Mouse (Mus musculus) kidney, embryonic 15.5 days (tissue): ENCODE data around the gene Top2a. TPM values are rescaled to one million over a fixed set of nuclear protein-coding genes. Genes with fewer than 3 reads are reported as not detected.

Source experiments
- ATAC-seq: fragments of 200-750 bp; cut with Nextera tagmentation; replicated peaks from 2 replicates; pipeline ENCODE4 v1.8.0; 2017; ENCODE audit warnings: moderate TSS enrichment; ENCODE audit not compliant: low FRiP score
- H3K27ac ChIP-seq: fragments of 300-500 bp; sonication (generic); 2 replicates; pipeline ENCODE4 v1.5.1; 2015; ENCODE audit warnings: mild to moderate bottlenecking, inconsistent platforms
- H3K27me3 ChIP-seq: fragments of 300-500 bp; sonication (generic); 2 replicates; pipeline ENCODE4 v1.6.1; 2015; ENCODE audit warnings: inconsistent platforms
- H3K36me3 ChIP-seq: fragments of 300-500 bp; sonication (generic); 2 replicates; pipeline ENCODE4 v1.6.1; 2015; ENCODE audit warnings: inconsistent platforms
- H3K4me1 ChIP-seq: fragments of 300-500 bp; sonication (generic); 2 replicates; pipeline ENCODE4 v1.6.1; 2015; ENCODE audit warnings: inconsistent platforms
- H3K4me2 ChIP-seq: fragments of 300-500 bp; sonication (generic); 2 replicates; pipeline ENCODE4 v1.6.1; 2015; ENCODE audit warnings: moderate library complexity, mild to moderate bottlenecking, inconsistent platforms
- H3K4me3 ChIP-seq: fragments of 300-500 bp; sonication (generic); replicated peaks from 2 replicates; pipeline ENCODE4 v1.5.1; 2015; ENCODE audit warnings: mild to moderate bottlenecking, inconsistent platforms
- H3K9ac ChIP-seq: fragments of 300-500 bp; sonication (generic); 2 replicates; pipeline ENCODE4 v1.6.1; 2015; ENCODE audit warnings: mild to moderate bottlenecking, inconsistent platforms
- H3K9me3 ChIP-seq: fragments of 300-500 bp; sonication (generic); replicated peaks from 2 replicates; pipeline ENCODE4 v1.6.1; 2016; ENCODE audit warnings: inconsistent platforms
- WGBS: fragments of 180-500 bp; shearing (Covaris S2); methylation state at CpG from one replicate; pipeline ENCODE4 v1.1.7; 2015; ENCODE audit warnings: mixed read lengths; 5-methylcytosine and 5-hydroxymethylcytosine counted together
- polyA plus RNA-seq: library from polyadenylated mRNA; unstranded; fragments of >200 nt; fragmentation: Nextera tagmentation; extraction: Ambion mirVana; gene quantifications from 2 replicates; pipeline ENCODE4 v1.2.1, GENCODE M21; 2015

Gene Top2a
- polyA plus RNA-seq, 1 experiment from 2014 or later, result 249 TPM

DNA sequence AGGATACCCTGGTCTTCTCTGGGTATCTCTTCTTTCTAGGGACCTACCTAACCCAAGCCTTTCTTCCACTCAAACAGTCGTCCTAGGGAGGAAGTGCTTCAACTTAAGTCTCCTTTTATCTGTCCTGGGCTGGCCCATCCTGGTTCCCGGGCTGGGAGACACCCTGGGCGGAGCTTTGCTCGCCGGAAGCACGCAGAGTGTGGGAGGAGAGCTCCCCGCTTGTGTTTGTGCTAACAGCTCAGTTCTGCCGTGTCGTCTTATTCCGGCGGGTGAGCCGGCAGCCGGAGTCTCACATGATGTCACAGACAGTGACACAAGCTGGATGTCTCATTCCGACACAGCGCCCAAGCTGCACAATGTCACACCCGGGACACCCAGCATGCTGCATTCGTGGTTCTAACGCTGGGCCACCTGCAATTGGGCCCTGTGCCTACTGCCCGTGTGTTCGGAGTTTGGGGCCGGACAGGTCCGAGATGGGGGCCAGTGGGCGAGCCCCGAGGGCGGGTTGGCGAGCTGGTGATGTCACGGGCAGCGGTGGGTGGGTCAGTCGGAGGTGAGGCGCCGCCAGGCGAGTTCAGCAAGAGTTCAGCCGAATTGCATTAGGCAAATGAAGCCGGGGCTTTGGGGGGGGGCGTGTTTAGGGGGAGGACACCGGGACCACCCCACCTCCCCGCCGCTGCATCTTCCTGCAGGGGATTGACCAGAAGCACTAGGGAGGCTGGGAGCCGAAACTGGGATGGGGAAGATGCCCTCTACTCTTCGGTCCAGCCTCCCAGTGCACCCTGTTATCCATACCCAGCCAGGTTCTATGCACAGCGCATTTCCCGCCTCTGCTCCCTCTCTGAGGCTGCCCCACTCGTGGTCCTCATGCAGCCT lies 64.3 kb downstream of the Top2a start:
- H3K4me3 ChIP-seq, result peak overlapping the region; percentile 68
- H3K9me3 ChIP-seq, result no peaks in the 10 kb centered on the region
- peak overlapping the region; percentile 97 for H3K4me2 ChIP-seq
- under 1% methylated on average over 39 of the region's 43 CpGs for WGBS
- peaks cover 79% of the 10 kb centered on the region for H3K4me1 ChIP-seq
- peak overlapping the region; percentile 89 for H3K27ac ChIP-seq
- H3K27me3 ChIP-seq, result no peaks in the 10 kb centered on the region
- peak; percentile 27 for ATAC-seq
- H3K36me3 ChIP-seq, result peaks cover 16% of the 10 kb centered on the region
- peak overlapping the region; percentile 59 for H3K9ac ChIP-seq

DNA sequence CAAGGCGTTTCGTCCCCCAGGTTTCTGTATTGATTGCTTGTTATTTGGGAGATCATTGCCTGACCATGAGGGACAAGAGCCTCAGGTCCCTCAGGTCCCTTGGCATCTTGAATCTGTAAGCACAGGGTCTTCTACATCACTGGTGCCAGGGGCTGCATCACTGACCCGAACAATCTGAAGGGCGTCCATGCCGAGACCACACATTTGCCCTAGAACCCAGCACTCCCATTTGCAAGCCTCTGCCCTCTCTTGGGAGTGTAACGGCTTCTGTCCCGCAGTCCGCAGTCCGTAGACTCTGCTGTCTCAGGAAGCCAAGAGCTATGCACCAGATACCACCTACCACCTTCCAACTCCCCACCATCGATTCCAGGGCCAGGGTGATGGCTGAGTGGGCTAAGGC lies 67.6 kb downstream of the Top2a start:
- Histone ChIP-seq H3K27me3 (no peaks in the 10 kb centered on the region), H3K9ac (no peak overlapping the region), H3K36me3 (peaks cover 23% of the 10 kb centered on the region), H3K4me2 (no peak overlapping the region), H3K27ac (no peak overlapping the region), H3K4me3 (no peak overlapping the region), H3K9me3 (no peaks in the 10 kb centered on the region), H3K4me1 (peaks cover 78% of the 10 kb centered on the region)
- no peak for ATAC-seq
- WGBS, result 68% methylated on average over 10 of the region's 10 CpGs

DNA sequence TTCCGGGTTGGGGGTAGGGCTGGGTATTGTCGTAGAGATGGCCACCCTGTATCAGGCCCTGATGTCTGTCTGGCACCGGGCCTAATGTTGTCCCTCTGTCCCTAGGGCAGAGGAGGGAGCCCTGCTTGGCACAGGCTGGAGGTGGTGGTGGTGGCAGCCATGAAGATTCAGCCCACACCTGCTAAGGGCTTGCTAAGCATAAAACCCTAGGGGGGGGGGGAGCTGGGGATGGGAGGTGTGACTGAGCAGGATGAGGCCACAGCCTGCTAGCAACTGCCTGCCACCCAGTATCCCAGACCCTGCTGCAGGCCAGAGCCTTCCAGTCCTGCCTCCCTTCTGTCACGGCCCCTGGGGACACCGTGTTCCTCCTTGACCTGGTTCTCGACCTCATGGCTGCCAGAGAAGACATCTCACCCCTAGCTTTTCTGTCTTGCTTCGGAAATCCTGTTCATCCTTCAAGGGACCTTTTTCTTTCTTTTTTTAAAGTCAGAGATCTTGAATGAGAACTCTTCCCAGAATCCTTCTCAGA lies 68.2 kb downstream of the Top2a start:
- no peak overlapping the region for H3K4me3 ChIP-seq
- no peaks in the 10 kb centered on the region for H3K9me3 ChIP-seq
- H3K36me3 ChIP-seq, result peaks cover 27% of the 10 kb centered on the region
- no peak for ATAC-seq
- no peak overlapping the region for H3K4me2 ChIP-seq
- peaks cover 78% of the 10 kb centered on the region for H3K4me1 ChIP-seq
- peak overlapping the region; percentile 90 for H3K27ac ChIP-seq
- H3K27me3 ChIP-seq, result no peaks in the 10 kb centered on the region
- 38% methylated on average over 5 of the region's 7 CpGs for WGBS
- H3K9ac ChIP-seq, result no peak overlapping the region

DNA sequence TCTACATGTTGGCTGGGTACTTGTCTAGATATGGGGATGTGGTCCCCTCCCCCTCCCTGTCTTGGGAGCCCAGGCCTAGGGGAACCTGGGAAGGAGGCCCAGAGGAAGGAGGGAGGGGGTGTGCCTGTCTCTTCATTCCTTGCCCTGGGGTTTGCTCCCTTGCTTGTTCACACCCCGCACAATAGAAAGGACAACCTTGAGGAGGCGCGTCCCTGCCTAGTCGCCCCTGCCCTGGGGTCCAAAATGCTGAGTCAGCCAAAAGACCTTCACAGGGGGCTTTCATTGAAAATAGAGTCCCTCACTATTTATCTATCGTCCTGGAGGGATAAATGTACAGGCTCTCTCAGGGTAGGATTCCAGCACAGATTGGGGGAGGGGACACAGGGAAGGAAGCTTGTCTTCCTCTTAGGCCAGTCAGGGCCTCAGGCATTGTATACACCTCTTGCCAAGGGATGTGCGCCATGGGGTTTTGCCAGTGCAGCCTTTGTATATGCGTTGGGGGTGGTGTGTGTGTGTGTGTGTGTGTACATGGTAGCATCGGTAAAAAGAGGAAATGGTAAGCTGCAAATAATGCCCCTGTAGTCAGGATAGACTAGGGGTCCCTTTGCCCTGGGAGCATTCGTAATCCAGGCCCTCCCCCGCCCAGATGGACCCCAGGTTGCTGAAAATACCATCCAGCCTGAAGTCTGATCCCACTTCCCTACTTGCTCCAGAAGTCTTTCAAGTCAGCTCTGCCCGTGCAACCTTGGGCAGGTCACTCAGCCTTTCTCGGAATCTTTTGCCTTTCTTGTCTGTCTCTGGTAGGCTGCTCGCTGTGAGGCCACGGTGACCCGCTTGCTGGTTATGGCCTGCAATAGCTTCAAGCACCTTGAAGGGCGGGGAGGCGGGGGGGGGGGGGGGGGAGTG lies 68.9 kb downstream of the Top2a start:
- H3K9ac ChIP-seq, result 0 out of 2 replicates have a peak overlapping the region, but pooled peaks have one; percentile 11
- H3K4me2 ChIP-seq, result peak overlapping the region; percentile 47
- H3K27ac ChIP-seq, result peak overlapping the region; percentile 90
- no peaks in the 10 kb centered on the region for H3K9me3 ChIP-seq
- no peaks in the 10 kb centered on the region for H3K27me3 ChIP-seq
- H3K4me1 ChIP-seq, result peaks cover 78% of the 10 kb centered on the region
- no peak overlapping the region; the same call in 1 of the 2 replicates for H3K4me3 ChIP-seq
- WGBS, result 22% methylated on average over 15 of the region's 17 CpGs
- H3K36me3 ChIP-seq, result peaks cover 35% of the 10 kb centered on the region
- ATAC-seq, result 0 out of 2 replicates have a peak, but pooled peaks have one; percentile 3

DNA sequence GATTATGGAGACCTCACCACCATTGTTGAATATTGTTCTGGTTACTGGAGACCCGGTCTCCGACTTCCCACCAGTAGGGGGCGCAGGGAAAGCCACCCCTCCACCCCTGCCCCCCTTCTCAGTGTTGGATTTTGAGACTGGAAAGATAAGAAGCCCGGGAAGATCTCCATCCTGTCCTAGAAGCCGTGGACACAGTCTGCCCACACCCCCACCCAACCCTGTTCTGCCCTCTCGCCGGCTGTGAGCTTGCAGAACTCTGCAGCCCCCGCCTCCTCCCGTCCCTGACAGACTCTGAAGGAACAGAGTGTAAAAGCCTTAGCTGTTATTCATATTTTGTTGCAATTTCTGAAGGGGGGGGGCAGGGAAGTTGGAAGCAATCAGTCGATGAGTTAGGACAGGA lies 69.6 kb downstream of the Top2a start:
- peaks cover 78% of the 10 kb centered on the region for H3K4me1 ChIP-seq
- WGBS, result 5% methylated on average over 10 of the region's 10 CpGs
- no peak overlapping the region for H3K4me3 ChIP-seq
- peaks cover 36% of the 10 kb centered on the region for H3K36me3 ChIP-seq
- H3K9me3 ChIP-seq, result no peaks in the 10 kb centered on the region
- H3K27ac ChIP-seq, result peak overlapping the region; percentile 90
- no peak overlapping the region for H3K9ac ChIP-seq
- peak; percentile 57 for ATAC-seq
- no peaks in the 10 kb centered on the region for H3K27me3 ChIP-seq
- peak overlapping the region; percentile 47 for H3K4me2 ChIP-seq

DNA sequence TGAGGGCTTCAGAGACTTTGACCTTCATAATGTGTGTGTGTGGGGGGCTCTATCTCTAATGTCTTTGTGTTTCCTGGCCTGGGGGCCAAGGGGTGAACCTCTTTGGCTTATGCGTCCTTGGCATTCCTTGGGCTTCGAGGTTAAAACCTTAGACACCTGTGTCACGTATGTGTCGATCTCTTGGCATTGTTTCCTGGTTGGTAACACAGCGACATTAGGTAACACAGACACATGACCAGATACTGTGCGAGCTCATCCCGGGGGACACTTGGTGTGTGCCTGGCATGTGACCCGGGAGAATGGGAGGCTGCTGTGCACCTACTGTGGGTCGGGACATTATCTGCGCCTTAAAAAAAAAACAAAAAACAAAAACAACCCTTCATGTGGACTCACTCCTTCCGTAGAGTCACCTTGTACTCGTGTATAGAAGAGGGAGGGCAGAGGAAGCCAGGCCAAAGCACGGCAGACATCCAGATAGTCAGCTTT lies 70.1 kb downstream of the Top2a start:
- Histone ChIP-seq H3K27ac (peak overlapping the region; percentile 90), H3K4me3 (no peak overlapping the region), H3K4me1 (peaks cover 76% of the 10 kb centered on the region), H3K4me2 (peak overlapping the region; percentile 47), H3K9ac (peak overlapping the region; percentile 11; the same call in 1 of the 2 replicates), H3K9me3 (no peaks in the 10 kb centered on the region), H3K27me3 (no peaks in the 10 kb centered on the region), H3K36me3 (peaks cover 36% of the 10 kb centered on the region)
- WGBS, result 21% methylated on average over 13 of the region's 13 CpGs
- ATAC-seq, result no peak

DNA sequence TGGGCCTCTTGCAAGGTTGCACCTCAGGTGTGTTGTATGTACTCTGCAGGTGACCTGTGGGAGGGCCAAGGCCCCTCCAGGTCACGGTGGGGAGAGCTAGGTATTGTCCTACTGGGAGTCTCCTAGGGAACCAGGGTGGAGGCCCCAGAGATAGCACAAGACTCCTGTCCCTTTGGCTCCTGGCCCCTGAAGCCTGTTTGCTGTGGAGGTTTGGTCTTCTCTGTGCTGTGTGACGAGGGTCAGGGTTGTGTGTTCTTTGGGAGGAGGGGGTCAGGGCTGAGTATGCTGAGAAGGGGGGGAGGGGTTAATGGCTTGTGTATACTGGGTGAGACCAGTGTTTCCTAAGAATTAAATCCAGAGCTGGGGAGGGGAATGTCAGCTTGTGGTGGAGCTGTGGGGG lies 70.6 kb downstream of the Top2a start:
- Histone ChIP-seq H3K4me1 (peaks cover 73% of the 10 kb centered on the region), H3K27ac (peak overlapping the region; percentile 90; the same call in 1 of the 2 replicates), H3K4me2 (no peak overlapping the region), H3K4me3 (no peak overlapping the region), H3K9ac (no peak overlapping the region), H3K36me3 (peaks cover 36% of the 10 kb centered on the region), H3K27me3 (no peaks in the 10 kb centered on the region), H3K9me3 (no peaks in the 10 kb centered on the region)
- 9% methylated on average over 2 of the region's 2 CpGs for WGBS
- ATAC-seq, result no peak

DNA sequence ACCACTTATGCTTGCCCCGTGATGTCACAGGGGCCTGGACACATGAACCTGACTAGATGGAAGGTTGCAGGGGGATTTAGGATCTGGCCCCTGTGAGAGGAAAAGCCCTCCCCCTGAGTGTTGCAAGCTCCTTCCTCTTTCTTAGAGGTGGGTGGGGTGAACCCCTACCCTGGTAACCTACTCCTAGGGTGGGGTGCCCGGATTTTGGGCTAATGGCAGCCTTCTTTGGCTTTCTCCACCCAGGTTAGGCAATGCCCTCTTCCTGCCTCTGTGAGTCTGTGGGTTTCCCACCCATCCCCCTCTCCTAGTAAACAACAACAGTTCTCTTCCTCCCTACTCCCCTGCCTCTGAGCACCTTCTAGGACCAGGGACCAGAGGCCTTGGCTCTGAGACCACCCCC lies 71.3 kb downstream of the Top2a start:
- WGBS, result 66% methylated on average over 2 of the region's 2 CpGs

DNA sequence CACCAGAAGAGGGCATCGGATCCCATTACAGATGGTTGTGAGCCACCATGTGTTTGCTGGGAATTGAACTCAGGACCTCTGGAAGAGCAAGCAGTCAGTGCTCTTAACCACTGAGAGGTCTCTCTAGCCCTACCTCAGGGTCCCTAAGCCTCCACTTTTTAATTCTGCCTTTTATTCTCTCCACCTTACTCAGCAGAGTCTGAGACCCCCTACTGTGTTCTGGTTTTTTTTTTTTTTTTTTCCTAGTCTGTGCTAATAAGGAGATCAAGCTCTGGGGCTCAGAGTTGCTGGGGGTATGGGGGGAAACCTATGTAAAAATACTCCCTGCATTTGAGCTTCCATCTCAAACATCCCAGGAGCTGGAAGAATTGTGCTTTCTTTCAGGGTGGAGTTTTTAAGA lies 71.9 kb downstream of the Top2a start:
- Histone ChIP-seq H3K36me3 (peaks cover 30% of the 10 kb centered on the region), H3K9ac (no peak overlapping the region), H3K9me3 (no peaks in the 10 kb centered on the region), H3K27ac (peak overlapping the region; percentile 94), H3K4me1 (peaks cover 82% of the 10 kb centered on the region), H3K27me3 (no peaks in the 10 kb centered on the region), H3K4me3 (no peak overlapping the region), H3K4me2 (no peak overlapping the region)
- WGBS, result 86% methylated on average over 1 of the region's 1 CpGs
- no peak for ATAC-seq

More for the DNA sequence above, 71.3 kb downstream of the Top2a start:
- H3K27me3 ChIP-seq, result no peaks in the 10 kb centered on the region
- no peak overlapping the region for H3K4me3 ChIP-seq
- peaks cover 35% of the 10 kb centered on the region for H3K36me3 ChIP-seq
- 0 out of 2 replicates have a peak overlapping the region, but pooled peaks have one; percentile 10 for H3K27ac ChIP-seq
- H3K4me2 ChIP-seq, result no peak overlapping the region
- no peaks in the 10 kb centered on the region for H3K9me3 ChIP-seq
- no peak for ATAC-seq
- H3K4me1 ChIP-seq, result peaks cover 76% of the 10 kb centered on the region
- no peak overlapping the region for H3K9ac ChIP-seq

DNA sequence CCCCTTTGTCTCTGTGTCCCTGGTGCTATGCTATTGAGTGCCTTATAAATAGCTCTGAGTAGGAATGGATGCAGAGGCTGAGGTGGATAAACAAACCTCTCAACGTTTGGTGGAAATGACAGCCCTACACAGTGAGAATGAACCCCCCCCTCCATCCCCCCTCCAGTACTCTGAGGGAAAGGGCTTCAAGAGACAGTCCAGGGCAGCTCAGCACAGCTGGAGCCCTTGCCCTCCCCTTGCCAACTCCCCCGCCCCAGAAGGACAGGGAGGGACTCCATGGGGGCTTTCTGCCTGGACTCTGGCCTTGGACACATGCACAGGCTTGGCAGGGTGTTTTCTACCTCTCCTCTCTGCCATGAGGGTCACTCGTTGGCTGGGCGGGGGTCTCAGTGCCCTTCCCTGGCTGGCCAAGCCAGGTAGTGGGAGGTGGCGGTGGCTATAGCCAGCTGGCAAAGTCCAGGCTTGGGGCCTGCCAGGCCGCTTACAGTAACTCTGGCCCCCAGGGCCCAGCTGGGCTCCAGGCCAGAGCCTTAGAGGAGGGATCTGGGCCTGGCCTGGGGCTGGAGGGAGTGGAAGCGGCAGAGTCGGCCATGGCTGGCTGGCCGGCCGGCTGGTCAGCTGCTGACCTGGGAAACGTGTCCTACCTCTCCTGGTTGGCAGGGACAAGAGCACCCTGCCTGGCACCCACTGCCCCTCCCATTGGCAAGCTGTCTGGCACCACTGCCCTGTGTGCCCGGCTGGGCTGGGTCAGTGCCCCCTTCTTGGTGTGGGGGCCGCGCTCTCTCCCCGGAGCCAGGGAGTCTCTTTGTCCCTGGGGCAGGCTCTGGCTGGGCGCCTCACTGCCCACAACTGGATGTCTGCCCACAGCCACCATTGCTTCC lies 72.7 kb downstream of the Top2a start:
- H3K9ac ChIP-seq, result peak overlapping the region; percentile 26; the same call in 1 of the 2 replicates
- 42% methylated on average over 16 of the region's 16 CpGs for WGBS

DNA sequence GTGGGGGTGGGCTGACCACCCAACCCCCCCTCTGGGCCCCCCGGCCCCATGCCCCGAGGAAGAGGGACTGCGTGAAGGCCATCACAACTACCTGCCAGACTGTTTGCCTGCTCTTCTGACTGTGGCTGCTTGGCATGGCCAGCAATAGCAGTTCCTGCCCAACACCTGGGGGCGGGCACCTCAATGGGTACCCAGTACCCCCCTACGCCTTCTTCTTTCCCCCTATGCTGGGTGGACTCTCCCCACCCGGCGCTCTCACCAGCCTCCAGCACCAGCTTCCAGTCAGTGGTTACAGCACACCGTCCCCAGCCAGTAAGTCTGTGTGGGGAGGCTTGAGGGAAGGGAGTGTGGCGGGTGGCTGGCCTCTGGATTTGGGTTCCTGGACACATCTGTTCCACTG lies 73.5 kb downstream of the Top2a start:
- Histone ChIP-seq H3K27me3 (no peaks in the 10 kb centered on the region), H3K4me3 (no peak overlapping the region), H3K4me1 (peaks cover 83% of the 10 kb centered on the region), H3K4me2 (no peak overlapping the region), H3K9ac (no peak overlapping the region), H3K36me3 (peaks cover 21% of the 10 kb centered on the region), H3K27ac (peak overlapping the region; percentile 94), H3K9me3 (no peaks in the 10 kb centered on the region)
- WGBS, result 90% methylated on average over 9 of the region's 9 CpGs
- no peak for ATAC-seq

More for the DNA sequence above, 72.7 kb downstream of the Top2a start:
- H3K27me3 ChIP-seq, result no peaks in the 10 kb centered on the region
- ATAC-seq, result peak; percentile 66
- no peaks in the 10 kb centered on the region for H3K9me3 ChIP-seq
- H3K4me1 ChIP-seq, result peaks cover 82% of the 10 kb centered on the region
- H3K27ac ChIP-seq, result peak overlapping the region; percentile 94
- H3K4me2 ChIP-seq, result peak overlapping the region; percentile 29
- H3K36me3 ChIP-seq, result peaks cover 21% of the 10 kb centered on the region
- H3K4me3 ChIP-seq, result 0 out of 2 replicates have a peak overlapping the region, but pooled peaks have one; percentile 14
